Mouse (Mus musculus) left cerebral cortex, postnatal 14 days (tissue): ENCODE measurements around the gene Syngr3. TPM values are rescaled to one million over a fixed set of nuclear protein-coding genes. Genes with fewer than 3 reads are reported as not detected.
"Not testable (repeated sequence)": the region's sequence is repeated elsewhere in the genome, so short reads cannot be mapped to it uniquely, and the experiment has no call there.

Experiments used
- DNase-seq, 2 experiments: peaks; one replicate each; pipeline ENCODE4 v3.0.0; 2021 to 2022; ENCODE audit warnings: low spot score in 2 of 2, mixed read lengths in 1 of 2
- intact Hi-C: fragments of 180-260 bp; cut with DNase I; formaldehyde crosslinking; loops from one replicate; pipeline ENCODE4 v1.15.1; 2025
- total RNA-seq, 2 experiments: library from RNA; stranded (reverse); gene quantifications; 2 replicates each; pipeline ENCODE4 v1.2.3; 2021

The Syngr3 gene
- total RNA-seq, 2 experiments from 2014 or later = 228 to 245 TPM

- intact Hi-C loops = no loop called here
- no peak for DNase-seq
Observed at GRCm38 (mm10) chr17:24695326-24696010, 5.7 kb upstream of the Syngr3 start.

- no peak for DNase-seq
- intact Hi-C loops = no loop called here
Observed at GRCm38 (mm10) chr17:24692385-24692784, 2.6 kb upstream of the Syngr3 start.

DNA sequence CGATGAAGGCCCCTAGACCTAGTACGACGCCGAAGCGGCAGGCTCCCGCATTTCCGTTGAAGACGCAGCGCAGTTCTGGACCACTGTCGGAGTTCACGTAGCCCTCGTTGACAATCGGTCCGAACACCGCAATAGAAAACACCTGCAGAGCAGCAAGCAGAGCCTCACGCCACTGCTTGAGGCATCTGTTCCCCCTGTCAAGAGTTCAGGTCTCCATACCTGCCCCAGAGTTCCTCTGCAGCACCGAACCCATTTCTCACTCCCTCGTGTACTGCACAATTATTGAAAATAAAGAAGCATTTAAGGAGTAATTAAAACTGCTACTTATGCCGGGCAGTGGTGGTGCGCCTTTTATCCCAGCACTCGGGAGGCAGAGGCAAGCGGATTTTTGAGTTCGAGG is 2.2 kb downstream of the Syngr3 start:
- intact Hi-C loops = no loop called here
- no peak for DNase-seq

DNA sequence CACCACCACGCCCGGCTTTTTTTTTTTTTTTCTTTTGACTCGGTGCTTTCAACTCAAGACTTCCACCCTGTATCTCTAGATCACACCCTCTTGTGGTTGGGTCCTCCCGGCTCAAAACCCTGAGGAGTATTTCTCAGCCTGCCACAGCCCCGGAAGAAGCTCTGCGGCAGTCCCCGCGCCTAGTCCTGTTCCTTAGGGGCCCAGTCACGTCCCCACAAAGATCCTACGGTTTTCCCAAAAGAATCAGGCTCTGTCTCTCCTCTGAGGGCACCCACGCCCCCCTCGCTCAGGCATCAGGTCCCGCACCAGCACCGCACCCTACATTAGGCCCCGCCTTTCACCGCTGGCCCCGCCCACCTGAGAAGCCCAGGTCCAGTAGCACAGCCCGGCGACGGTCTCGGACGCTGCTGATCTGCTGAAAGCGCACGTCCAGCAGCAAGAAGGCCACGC is 2.6 kb downstream of the Syngr3 start:
- intact Hi-C loops = no loop called here
- no peak for DNase-seq

DNA sequence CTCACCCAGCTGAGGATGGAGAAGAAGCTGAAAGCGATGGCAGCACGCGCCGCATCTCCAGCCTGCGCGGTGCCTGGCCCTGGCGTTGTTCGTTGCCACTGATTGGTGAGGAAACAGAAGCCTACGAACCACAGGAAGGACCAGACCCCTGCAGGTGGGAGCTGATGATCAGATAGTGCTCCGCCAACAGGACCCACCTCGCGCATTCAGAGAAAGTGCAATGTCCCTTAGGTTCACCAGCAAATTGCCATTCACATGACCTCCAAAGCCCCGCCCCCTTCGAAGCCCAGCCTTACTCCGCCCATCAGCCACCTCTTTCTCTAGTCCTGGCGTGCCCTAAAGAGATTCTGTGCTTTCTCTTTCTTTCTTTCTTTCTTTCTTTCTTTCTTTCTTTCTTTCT is 3.2 kb downstream of the Syngr3 start:
- DNase-seq = no peak
- intact Hi-C loops = no loop called here

DNA sequence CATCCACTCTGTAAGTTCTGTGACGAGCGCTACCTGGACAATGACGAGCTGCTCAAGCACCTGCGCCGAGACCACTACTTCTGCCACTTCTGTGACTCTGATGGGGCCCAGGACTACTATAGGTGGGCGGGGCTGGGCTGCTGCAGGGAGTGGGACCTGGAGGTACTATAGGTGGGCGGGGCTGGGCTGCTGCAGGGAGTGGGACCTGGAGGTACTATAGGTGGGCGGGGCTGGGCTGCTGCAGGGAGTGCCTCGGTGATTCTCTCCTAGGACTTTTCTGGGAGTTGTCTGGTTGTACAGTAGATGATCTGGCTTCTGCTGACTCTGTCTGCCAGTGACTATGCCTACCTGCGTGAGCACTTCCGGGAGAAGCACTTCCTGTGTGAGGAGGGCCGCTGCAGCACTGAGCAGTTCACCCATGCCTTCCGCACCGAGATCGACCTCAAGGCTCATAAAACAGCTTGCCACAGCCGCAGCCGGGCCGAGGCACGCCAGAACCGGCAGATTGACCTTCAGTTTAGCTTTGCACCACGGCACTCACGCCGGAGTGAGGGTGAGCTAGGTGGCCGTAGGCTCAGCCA is 12.2 kb downstream of the Syngr3 start:
- intact Hi-C loops = no loop called here

DNA sequence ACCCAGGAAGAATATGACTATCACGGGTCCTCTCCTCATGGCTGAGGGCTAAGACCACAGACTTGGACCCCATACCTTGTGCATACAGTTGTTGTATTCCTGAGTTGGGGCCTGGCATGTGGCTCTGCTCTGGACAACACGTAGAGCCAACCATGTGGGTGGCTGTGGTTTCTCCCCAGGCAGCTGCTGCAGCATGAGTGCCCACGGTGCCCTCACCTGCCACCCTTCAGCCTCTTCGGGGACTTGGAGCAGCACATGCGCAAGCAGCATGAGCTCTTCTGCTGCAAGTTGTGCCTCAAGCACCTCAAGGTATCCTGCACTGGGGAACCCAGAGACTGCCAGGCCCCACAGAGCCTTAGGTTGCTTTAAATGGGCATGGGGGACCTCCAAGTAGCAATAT is 12.9 kb downstream of the Syngr3 start:
- intact Hi-C loops = no loop called here
- DNase-seq = no peak

More for the DNA sequence above, 12.2 kb downstream of the Syngr3 start:
- no peak for DNase-seq

- DNase-seq = peak; percentile 75 to 87
- intact Hi-C loops = no loop called here
Observed at GRCm38 (mm10) chr17:24676187-24676586, 13.6 kb downstream of the Syngr3 start.

DNA sequence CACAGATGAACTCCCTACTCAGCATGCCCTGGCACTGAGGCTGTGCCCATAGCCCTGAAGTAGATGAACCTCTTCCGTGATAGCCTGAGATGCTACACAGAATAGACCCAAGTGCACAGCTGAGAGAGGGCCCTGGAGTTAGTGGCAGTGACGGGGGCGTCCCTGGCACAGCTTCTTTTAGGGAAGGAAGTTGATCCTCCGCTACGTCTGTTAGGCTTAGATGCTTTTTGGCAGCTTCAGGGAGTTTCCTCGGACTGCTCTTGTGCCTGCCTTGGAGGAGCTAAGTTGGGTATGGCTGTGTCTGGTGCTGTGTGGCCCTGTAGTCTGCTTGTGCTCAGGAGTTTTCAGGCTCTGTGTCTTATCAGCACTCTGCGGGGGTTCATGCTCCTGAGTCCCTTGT is 15.5 kb downstream of the Syngr3 start:
- intact Hi-C loops = no loop called here
- peak; percentile 49 to 53 for DNase-seq

GRCm38 (mm10) chr17:24672141-24672540 is 17.6 kb downstream of the Syngr3 start:
- intact Hi-C loops = no loop called here
- no peak for DNase-seq

- intact Hi-C loops = no loop called here
- DNase-seq = no peak
Observed at GRCm38 (mm10) chr17:24671346-24671745, 18.4 kb downstream of the Syngr3 start.

DNA sequence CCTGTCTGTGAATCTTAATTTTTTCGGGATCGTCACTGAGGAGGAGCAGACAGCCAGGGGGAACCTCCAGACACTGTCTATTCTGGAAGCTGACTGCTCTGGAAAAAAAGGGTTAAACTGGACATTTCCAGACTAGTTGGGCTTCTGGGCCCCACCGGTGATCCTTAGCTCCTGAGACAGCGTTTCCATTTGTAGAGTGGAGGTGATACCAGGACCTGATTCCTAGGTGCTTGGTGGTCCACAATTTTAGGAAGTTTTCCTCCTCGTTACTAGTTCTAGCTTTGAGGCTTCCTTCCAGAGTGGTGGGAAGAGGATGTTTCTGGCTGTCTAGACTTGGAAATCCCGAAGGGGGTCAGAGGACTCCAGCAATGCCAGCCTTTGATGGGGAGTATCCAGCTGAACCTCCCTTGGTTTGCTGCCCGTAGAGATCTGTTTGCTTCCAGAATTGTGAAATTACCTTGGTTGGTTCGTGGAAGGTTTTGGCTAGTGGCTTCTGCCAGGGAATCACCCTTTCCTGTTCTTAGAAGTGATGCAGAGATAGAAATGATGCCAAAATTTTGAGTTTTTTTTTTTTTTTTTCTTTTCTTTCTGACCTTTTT is 19.4 kb downstream of the Syngr3 start:
- DNase-seq = no peak
- intact Hi-C loops = no loop called here

DNA sequence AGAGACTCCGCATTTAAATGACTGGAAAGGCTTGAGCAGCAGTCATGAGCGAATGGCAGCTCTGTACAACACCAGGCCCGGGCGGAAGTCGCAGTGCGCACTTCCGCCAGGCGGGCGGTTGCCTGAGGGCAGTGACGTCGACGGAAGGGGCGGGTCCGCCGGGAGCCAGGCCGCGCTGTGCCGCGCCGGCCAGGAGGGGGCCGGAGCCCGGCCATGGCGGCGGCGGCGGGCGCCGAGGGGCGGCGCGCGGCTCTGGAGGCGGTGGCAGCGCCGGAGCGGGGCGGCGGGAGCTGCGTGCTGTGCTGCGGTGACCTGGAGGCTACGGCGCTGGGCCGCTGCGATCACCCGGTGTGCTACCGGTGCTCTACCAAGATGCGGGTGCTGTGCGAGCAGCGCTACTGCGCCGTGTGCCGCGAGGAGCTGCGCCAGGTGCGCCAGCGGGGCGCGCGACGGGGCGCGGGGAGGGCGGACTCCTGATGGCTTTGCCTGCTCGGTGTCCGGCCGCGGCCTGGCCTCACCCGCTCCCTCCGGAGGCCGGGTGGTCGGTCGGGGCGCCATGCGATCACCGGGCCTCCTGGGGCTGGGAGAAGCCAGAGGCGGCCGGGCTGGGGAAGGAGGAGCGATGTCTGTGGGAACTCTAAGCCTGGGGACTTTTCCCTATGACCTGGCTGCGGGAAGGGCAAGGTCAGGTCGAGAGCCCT is 20.1 kb downstream of the Syngr3 start, which contains the start of gene Zfp598:
Gene Zfp598 (plus strand): TSS at position 143 of the 701 bp plus-strand sequence.
- intact Hi-C loops = loop anchor here (5.0 kb wide), 1 partner anchor 37 kb away; the partner anchor contains the start of genes Nthl1 and Tsc2

GRCm38 (mm10) chr17:24669214-24669544 is 20.6 kb downstream of the Syngr3 start:
- intact Hi-C loops = loop anchor here (5.0 kb wide), 1 partner anchor 37 kb away; the partner anchor contains the start of genes Nthl1 and Tsc2
- not testable (repeated sequence) for DNase-seq

More for the DNA sequence above, 20.1 kb downstream of the Syngr3 start, which contains the start of gene Zfp598:
- peak; percentile 93 to 94 for DNase-seq

DNA sequence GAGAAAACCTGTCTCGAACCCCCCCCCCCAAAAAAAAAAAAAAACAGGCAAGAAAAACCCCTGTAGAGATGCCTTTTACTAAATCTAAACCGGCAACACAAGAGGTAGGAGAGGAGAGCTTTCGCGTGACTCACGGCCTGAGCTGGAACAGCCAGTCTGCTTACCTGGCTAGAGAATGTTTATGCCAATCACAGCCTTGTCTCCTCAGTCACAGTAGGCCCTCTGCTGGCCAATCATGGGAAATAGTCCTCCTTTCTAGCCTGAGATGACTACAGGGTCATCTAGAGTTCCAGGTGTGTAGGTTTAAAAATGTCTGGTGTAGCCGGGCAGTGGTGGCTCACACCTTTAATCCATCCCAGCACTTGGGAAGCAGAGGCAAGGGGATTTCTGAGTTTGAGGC is 22.3 kb downstream of the Syngr3 start:
- intact Hi-C loops = loop anchor here (5.0 kb wide), 1 partner anchor 35 kb away; the partner anchor contains the start of genes Nthl1 and Tsc2
- DNase-seq = peak in 1 of 2 experiments; percentile 49

DNA sequence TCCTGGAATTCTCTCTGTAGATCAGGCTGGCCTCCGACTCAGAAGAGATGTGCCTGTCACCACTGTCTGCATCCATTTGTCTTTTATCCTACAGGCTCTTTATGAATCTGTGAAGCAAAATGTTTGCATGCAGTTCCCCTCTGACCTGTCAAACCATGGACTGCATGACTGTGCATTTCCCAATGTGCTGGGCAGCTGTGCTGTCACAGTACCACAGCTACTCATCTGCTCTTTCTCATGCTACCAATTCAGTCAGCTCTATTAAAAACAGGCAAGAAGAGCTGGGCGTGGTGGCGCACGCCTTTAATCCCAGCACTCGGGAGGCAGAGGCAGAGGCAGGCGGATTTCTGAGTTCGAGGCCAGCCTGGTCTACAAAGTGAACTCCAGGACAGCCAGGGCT is 22.7 kb downstream of the Syngr3 start:
- intact Hi-C loops = loop anchor here (5.0 kb wide), 1 partner anchor 35 kb away; the partner anchor contains the start of genes Nthl1 and Tsc2
- not testable (repeated sequence) for DNase-seq

DNA sequence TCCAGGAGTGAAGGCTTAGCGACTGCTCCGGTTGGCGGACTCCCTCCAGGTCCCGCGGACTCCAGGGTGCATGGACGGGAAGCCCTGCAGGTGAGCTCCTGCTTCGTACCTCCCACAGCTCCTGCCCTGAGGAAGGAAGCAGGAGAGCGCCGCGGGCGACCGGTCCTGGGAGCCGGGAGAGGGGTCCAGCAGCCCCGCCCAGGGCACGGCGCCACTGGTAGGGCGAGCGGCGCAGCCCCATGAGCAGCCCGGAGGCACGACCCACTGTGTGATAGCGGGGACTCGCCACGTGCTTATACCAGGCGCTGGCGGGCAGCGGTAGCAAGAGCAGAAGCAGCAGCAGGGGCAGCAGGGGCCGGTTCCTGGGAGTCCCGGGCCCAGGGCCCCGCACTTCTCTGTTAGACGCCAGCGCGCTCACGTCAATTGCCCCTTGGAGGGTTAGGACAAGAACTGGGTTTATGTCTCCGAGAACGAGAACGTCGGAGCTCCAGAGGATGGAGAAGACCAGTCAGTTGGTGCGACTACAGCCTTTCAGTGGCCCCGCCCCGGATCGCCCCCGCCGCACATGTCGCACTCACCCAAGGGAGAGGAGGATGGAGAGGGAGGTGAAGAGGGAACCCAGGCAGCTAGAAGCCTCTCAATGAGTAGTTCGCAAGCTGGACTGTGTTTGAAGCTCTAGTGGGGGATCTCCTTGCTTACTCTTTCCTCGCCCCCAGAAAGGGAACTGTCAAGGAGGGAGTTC is 31.6 kb downstream of the Syngr3 start, which contains the start of gene Npw:
Gene Npw (minus strand): TSS at position 441 of the 742 bp plus-strand sequence.
- intact Hi-C loops = no loop called here
- DNase-seq = no peak

GRCm38 (mm10) chr17:24654969-24655368 is 34.8 kb downstream of the Syngr3 start:
- intact Hi-C loops = loop anchor here (5.0 kb wide), 1 partner anchor 113 kb away; no protein-coding TSS in a partner anchor
- no peak for DNase-seq
